Mouse (Mus musculus) forebrain, postnatal 0 days (tissue): Measurements from ENCODE around the gene Abcc2. TPM values are rescaled to one million over a fixed set of nuclear protein-coding genes. Genes with fewer than 3 reads are reported as not detected.

Experiments
- ATAC-seq: fragments of 200-750 bp; cut with Nextera tagmentation; 2 replicates; pipeline ENCODE4 v1.8.0; 2017; ENCODE audit warnings: mild to moderate bottlenecking, moderate library complexity
- DNase-seq: peaks from one replicate; pipeline ENCODE4 v3.0.0-alpha.2; 2015
- H3K27ac ChIP-seq: fragments of 300-500 bp; sonication (generic); 2 replicates; pipeline ENCODE4 v1.5.1; 2014; ENCODE audit warnings: low read depth, mild to moderate bottlenecking, antibody characterized with exemption, low read length, moderate library complexity, mixed read lengths
- H3K27me3 ChIP-seq: fragments of 300-500 bp; sonication (generic); 2 replicates; pipeline ENCODE4 v1.6.1; 2014; ENCODE audit warnings: mild to moderate bottlenecking, low read length, mixed read lengths; ENCODE audit not compliant: insufficient read depth
- H3K36me3 ChIP-seq: fragments of 300-500 bp; sonication (generic); 2 replicates; pipeline ENCODE4 v1.6.1; 2014; ENCODE audit warnings: mild to moderate bottlenecking, moderate library complexity; ENCODE audit not compliant: insufficient read depth
- H3K4me1 ChIP-seq: fragments of 300-500 bp; sonication (generic); 2 replicates; pipeline ENCODE4 v1.6.1; 2014; ENCODE audit warnings: antibody characterized with exemption; ENCODE audit not compliant: insufficient read depth
- H3K4me2 ChIP-seq: fragments of 300-500 bp; sonication (generic); 2 replicates; pipeline ENCODE4 v1.6.1; 2014; ENCODE audit warnings: low read depth, mild to moderate bottlenecking, moderate library complexity
- H3K4me3 ChIP-seq: fragments of 300-500 bp; sonication (generic); 2 replicates; pipeline ENCODE4 v1.5.1; 2014; ENCODE audit warnings: low read depth, low read length, mixed read lengths
- H3K9ac ChIP-seq: fragments of 300-500 bp; sonication (generic); 2 replicates; pipeline ENCODE4 v1.6.1; 2014; ENCODE audit warnings: mild to moderate bottlenecking
- H3K9me3 ChIP-seq: fragments of 300-500 bp; sonication (generic); 2 replicates; pipeline ENCODE4 v1.6.1; 2016; ENCODE audit warnings: low read length
- CTCF ChIP-seq: sonication (generic); IDR thresholded peaks from 2 replicates; pipeline ENCODE4 v1.5.1; 2016; ENCODE audit warnings: antibody characterized with exemption, control low read depth, low read depth
- WGBS: fragments of 180-500 bp; shearing (Covaris S2); extraction: QIAGEN DNeasy Blood & Tissue Kit; methylation state at CpG from one replicate; pipeline ENCODE4 v1.1.7; 2014; 5-methylcytosine and 5-hydroxymethylcytosine counted together
- polyA plus RNA-seq: library from polyadenylated mRNA; unstranded; fragments of >200 nt; fragmentation: Nextera tagmentation; extraction: Ambion mirVana; gene quantifications from 2 replicates; pipeline ENCODE4 v1.2.1, GENCODE M21; 2015
- total RNA-seq: library from RNA; depleted of rRNA; stranded (reverse); fragments of >200 nt; gene quantifications from 2 replicates; pipeline ENCODE4 v1.2.3, GENCODE M21; 2014

The Abcc2 gene
- total and polyA plus RNA-seq, 2 experiments from 2014 or later, result 0.02 TPM; not detected in 1

- WGBS, result 56% methylated on average over 8 of the region's 8 CpGs
- no peak for DNase-seq
Observed at GRCm38 (mm10) chr19:43877364-43877763, 95.4 kb downstream of the Abcc2 start.

DNA sequence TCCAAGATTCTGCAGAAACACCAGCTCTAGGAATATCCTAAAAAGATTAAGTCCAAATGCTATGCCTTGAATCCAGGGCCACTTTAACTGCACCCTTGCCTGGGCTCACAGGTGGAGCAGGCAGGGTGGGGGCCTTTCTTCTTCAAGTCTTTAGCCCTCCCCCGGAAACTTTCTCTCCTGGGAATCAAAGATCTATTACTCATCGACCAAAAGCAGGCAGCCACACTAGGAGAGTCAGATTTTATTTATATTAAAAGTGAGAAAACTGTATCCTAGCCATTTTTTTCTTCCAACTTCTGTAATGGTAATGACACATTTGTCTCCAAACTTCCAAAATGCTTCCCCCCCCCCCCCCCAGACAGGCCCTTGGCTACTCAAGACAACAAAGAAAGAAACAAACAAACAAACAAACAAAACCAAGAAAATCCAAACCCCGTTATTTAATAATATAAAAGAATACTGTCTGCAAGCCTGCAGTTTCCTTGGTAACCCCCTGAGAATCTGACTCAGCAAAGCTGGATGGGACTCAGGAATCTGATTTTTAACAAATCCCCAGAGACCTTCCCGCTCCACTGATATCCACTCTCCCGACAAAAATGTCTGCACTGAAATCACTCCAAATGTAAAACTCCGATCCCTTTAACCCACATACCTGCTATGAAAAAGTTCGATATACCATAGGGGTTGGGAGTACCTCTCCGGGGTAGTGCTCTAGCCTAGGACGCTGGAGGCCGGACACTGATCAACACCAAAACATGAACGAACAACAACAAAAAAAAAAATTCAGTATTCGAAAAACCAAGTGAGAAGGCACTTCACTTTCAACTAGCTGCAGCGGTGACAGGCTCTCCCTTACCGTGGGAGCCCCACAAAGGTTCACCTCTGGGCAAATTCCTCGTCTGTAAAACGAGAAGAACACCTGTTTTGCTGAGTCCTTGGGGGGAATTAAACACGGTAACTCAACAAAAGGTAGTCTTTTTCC, 96.4 kb downstream of the Abcc2 start:
- H3K4me1 ChIP-seq, result 0 out of 2 replicates have a peak, but pooled peaks cover 5% of the 10 kb centered on the region
- peak overlapping the region; percentile 57 for H3K4me3 ChIP-seq
- H3K9ac ChIP-seq, result peak overlapping the region; percentile 68; the same call in 1 of the 2 replicates
- ATAC-seq (no peak), DNase-seq (peak; percentile 56)
- H3K36me3 ChIP-seq, result peaks cover 6% of the 10 kb centered on the region; the same call in 1 of the 2 replicates
- no peaks in the 10 kb centered on the region for H3K27me3 ChIP-seq
- WGBS, result 4% methylated on average over 17 of the region's 17 CpGs
- no peak for TF ChIP-seq CTCF
- H3K9me3 ChIP-seq, result no peaks in the 10 kb centered on the region
- H3K4me2 ChIP-seq, result peak overlapping the region; percentile 80
- peak overlapping the region; percentile 35; the same call in 1 of the 2 replicates for H3K27ac ChIP-seq

More at GRCm38 (mm10) chr19:43877364-43877763, 95.4 kb downstream of the Abcc2 start:
- no peak for ATAC-seq
- Histone ChIP-seq H3K4me3 (no peak overlapping the region), H3K27me3 (no peaks in the 10 kb centered on the region), H3K9me3 (no peaks in the 10 kb centered on the region), H3K4me1 (0 out of 2 replicates have a peak, but pooled peaks cover 5% of the 10 kb centered on the region), H3K9ac (no peak overlapping the region), H3K36me3 (peaks cover 9% of the 10 kb centered on the region; the same call in 1 of the 2 replicates), H3K27ac (no peak overlapping the region), H3K4me2 (no peak overlapping the region)
- no peak for TF ChIP-seq CTCF

- Histone ChIP-seq H3K4me2 (peak overlapping the region; percentile 80), H3K27me3 (no peaks in the 10 kb centered on the region), H3K9me3 (no peaks in the 10 kb centered on the region), H3K27ac (peak overlapping the region; percentile 70), H3K4me3 (peak overlapping the region; percentile 57), H3K4me1 (0 out of 2 replicates have a peak, but pooled peaks cover 5% of the 10 kb centered on the region), H3K36me3 (0 out of 2 replicates have a peak, but pooled peaks cover under 1% of the 10 kb centered on the region), H3K9ac (peak overlapping the region; percentile 68)
- DNase-seq, result peak; percentile 86
- peak; percentile 92 for ATAC-seq
- 2% methylated on average over 41 of the region's 41 CpGs for WGBS
- TF ChIP-seq CTCF, result peak; percentile 7; the same call in 1 of the 2 replicates
Observed at GRCm38 (mm10) chr19:43879401-43880212, 97.6 kb downstream of the Abcc2 start.

DNA sequence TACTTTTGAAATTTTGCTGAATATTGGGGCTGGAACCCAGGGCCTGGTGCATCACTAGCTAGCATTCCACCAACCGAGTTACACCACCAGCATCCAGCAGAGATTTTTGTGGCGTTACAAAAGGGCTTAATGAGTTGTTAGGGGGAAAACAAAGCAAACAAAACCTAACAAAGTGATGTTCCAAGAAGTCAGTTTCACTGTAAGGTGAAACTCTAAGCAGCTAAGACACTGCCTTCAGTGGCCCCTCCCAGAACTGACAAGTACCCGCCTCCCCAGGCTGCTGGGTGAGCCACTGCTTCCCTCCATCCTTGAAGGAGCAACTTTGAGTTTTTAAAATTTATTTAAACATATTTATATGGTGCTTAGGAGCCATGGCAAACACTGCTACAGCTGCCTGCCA, 98.4 kb downstream of the Abcc2 start:
- ATAC-seq (no peak), DNase-seq (no peak)
- H3K27me3 ChIP-seq, result no peaks in the 10 kb centered on the region
- TF ChIP-seq CTCF, result no peak
- H3K4me1 ChIP-seq, result 0 out of 2 replicates have a peak, but pooled peaks cover 5% of the 10 kb centered on the region
- H3K4me2 ChIP-seq, result peak overlapping the region; percentile 80; the same call in 1 of the 2 replicates
- H3K9ac ChIP-seq, result no peak overlapping the region
- H3K36me3 ChIP-seq, result no peaks in the 10 kb centered on the region
- H3K4me3 ChIP-seq, result no peak overlapping the region
- no peaks in the 10 kb centered on the region for H3K9me3 ChIP-seq
- no peak overlapping the region for H3K27ac ChIP-seq
- 12% methylated on average over 3 of the region's 3 CpGs for WGBS

DNA sequence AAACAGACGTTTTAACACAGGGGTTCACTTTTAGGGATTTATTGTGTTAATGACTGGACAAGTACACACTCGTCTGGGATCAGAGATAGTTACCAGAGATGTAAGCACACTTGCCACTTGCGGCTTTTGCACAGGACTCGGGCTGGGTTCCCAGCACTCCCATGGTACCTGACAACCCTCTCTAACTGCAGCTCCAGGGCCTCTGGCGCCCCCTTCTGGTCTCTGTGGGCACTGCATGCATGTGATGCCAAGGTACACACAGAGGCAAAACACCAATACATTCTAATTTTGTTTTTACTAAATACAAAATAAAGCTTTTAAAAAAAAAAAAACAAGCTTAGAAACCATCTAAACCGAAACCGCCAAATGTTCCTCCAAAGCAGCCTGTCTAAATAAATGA, 99.6 kb downstream of the Abcc2 start:
- peak; percentile 42 for TF ChIP-seq CTCF
- 0 out of 2 replicates have a peak, but pooled peaks cover 5% of the 10 kb centered on the region for H3K4me1 ChIP-seq
- no peak overlapping the region for H3K9ac ChIP-seq
- H3K27ac ChIP-seq, result no peak overlapping the region
- no peaks in the 10 kb centered on the region for H3K27me3 ChIP-seq
- no peak overlapping the region for H3K4me2 ChIP-seq
- no peak for ATAC-seq
- H3K36me3 ChIP-seq, result no peaks in the 10 kb centered on the region
- no peaks in the 10 kb centered on the region for H3K9me3 ChIP-seq
- DNase-seq, result no peak
- WGBS, result 87% methylated on average over 7 of the region's 7 CpGs
- no peak overlapping the region for H3K4me3 ChIP-seq

DNA sequence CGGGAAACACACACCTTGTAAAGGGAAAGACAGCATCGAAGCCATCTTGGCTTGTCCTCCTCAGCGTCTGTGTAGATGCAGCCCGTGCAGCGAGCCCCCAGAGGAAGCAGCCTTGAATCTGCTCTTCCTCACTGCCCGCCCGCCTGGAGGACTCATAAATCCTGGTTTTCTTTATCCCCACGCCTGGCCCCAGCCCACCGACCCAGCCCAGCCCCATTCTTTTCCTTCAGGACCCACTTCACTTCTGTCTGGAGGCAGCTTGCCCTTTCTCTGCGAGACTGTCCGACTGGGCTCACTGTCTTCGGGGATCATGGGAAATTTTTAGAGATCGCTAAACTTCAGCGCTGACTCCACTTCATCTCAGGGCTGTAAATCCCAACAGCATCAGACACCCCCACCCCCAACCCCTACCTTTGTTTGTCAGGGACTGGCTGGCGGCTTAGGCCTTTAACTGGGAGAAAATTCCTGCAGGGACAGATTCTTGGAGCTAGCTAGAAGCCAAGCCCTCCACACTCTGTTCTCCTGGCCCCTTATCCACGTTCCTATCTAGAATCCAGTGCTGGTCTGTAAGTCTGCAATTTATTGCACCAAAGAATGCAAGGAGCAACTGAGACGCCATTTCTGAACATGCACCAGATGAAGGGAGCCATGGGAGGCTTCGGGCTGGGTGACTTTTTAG, 101.0 kb downstream of the Abcc2 start:
- DNase-seq, result no peak
- Histone ChIP-seq H3K9ac (0 out of 2 replicates have a peak overlapping the region, but pooled peaks have one; percentile 3), H3K9me3 (no peaks in the 10 kb centered on the region), H3K4me1 (0 out of 2 replicates have a peak, but pooled peaks cover 5% of the 10 kb centered on the region), H3K27ac (no peak overlapping the region), H3K4me3 (peak overlapping the region; percentile 17; the same call in 1 of the 2 replicates), H3K36me3 (no peaks in the 10 kb centered on the region), H3K4me2 (peak overlapping the region; percentile 38), H3K27me3 (no peaks in the 10 kb centered on the region)
- no peak for TF ChIP-seq CTCF
- WGBS, result 18% methylated on average over 18 of the region's 18 CpGs
- no peak; the same call in 1 of the 2 replicates for ATAC-seq
